Mouse (Mus musculus) liver, postnatal 0 days (tissue): ENCODE measurements around the gene Gm37240. TPM values are rescaled to one million over a fixed set of nuclear protein-coding genes. Genes with fewer than 3 reads are reported as not detected.

Source experiments
- ATAC-seq: fragments of 200-750 bp; cut with Nextera tagmentation; 2 replicates; pipeline ENCODE4 v1.8.0; 2017; ENCODE audit warnings: mild to moderate bottlenecking, moderate library complexity
- DNase-seq: peaks from one replicate; pipeline ENCODE4 v3.0.0-alpha.2; 2016
- H3K27ac ChIP-seq: fragments of 300-500 bp; sonication (generic); 2 replicates; pipeline ENCODE4 v1.5.1; 2014; ENCODE audit warnings: antibody characterized with exemption, moderate library complexity, mild to moderate bottlenecking, low read depth
- H3K27me3 ChIP-seq: fragments of 300-500 bp; sonication (generic); 2 replicates; pipeline ENCODE4 v1.6.1; 2014; ENCODE audit warnings: low read length, control low read depth, mixed read lengths; ENCODE audit not compliant: insufficient read depth
- H3K36me3 ChIP-seq: fragments of 300-500 bp; sonication (generic); replicated peaks from 2 replicates; pipeline ENCODE4 v1.6.1; 2014; ENCODE audit warnings: mild to moderate bottlenecking, control low read depth, low read length, moderate library complexity, mixed read lengths; ENCODE audit not compliant: insufficient read depth
- H3K4me1 ChIP-seq: fragments of 300-500 bp; sonication (generic); 2 replicates; pipeline ENCODE4 v1.6.1; 2014; ENCODE audit warnings: antibody characterized with exemption, mild to moderate bottlenecking, control low read depth; ENCODE audit not compliant: insufficient read depth
- H3K4me2 ChIP-seq: fragments of 300-500 bp; sonication (generic); 2 replicates; pipeline ENCODE4 v1.6.1; 2014; ENCODE audit warnings: low read depth, mild to moderate bottlenecking, low read length, moderate library complexity, mixed read lengths
- H3K4me3 ChIP-seq: fragments of 300-500 bp; sonication (generic); 2 replicates; pipeline ENCODE4 v1.5.1; 2014; ENCODE audit warnings: low read depth, low read length
- H3K9ac ChIP-seq: fragments of 300-500 bp; sonication (generic); replicated peaks from 2 replicates; pipeline ENCODE4 v1.6.1; 2014; ENCODE audit warnings: mild to moderate bottlenecking, moderate library complexity
- H3K9me3 ChIP-seq: fragments of 300-500 bp; sonication (generic); 2 replicates; pipeline ENCODE4 v1.6.1; 2016; ENCODE audit warnings: mild to moderate bottlenecking, control low read depth, low read length, mixed read lengths
- CTCF ChIP-seq: sonication (generic); IDR thresholded peaks from 2 replicates; pipeline ENCODE4 v1.5.1; 2016; ENCODE audit warnings: antibody characterized with exemption, low read depth
- EP300 ChIP-seq: IDR thresholded peaks from 2 replicates; pipeline ENCODE4 v1.6.1; 2016; ENCODE audit warnings: antibody characterized with exemption, low read depth, mild to moderate bottlenecking
- WGBS: fragments of 180-500 bp; shearing (Covaris S2); extraction: QIAGEN DNeasy Blood & Tissue Kit; methylation state at CpG from one replicate; pipeline ENCODE4 v1.1.7; 2014; ENCODE audit not compliant: insufficient replicate concordance; 5-methylcytosine and 5-hydroxymethylcytosine counted together
- polyA plus RNA-seq: library from polyadenylated mRNA; unstranded; fragments of >200 nt; fragmentation: Nextera tagmentation; extraction: Ambion mirVana; gene quantifications from 2 replicates; pipeline ENCODE4 v1.2.1, GENCODE M21; 2015

Gm37240 gene
- polyA plus RNA-seq, 1 experiment from 2014 or later: 0.72 TPM

DNA sequence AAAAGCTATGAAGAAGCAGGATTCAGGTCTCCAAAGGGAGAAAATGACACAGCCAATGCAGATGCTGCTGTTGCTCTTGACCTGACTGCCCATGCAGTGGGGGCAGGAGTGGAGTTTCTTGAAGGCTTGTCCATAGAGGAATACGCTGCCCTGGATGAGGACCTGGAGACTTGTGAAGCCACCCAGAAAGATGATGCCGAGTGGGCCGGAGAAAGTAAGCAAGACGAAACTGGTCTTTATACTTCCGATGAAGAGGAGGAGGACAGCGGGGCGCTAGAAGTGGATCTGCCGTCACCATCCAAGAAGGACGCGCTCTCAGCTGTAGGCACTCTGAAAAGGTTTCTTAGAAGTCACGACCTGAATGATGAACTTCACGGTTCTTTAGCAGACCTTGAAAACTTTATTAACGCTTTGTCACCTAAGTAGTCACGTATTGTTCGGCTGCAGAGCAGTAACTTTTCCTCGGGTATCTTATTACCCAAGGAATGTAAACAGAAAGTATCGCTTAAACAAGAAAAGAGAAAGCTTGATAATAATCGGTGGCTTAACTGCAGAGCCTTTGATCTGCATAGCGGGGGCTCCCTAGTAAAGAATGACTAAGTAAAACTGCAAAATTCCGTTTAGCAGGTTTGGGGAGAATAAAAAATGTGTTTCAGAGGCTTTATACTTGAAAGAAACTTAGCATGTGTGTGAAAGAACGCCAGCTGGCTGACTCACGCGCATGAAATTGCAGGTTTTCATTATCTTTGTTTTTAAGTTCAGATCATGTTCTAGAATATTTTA, 1292.2 kb downstream of the Gm37240 start:
- peak overlapping the region; percentile 72 for H3K4me2 ChIP-seq
- H3K9ac ChIP-seq: peak overlapping the region; percentile 27; the same call in 1 of the 2 replicates
- 7% methylated on average over 23 of the region's 23 CpGs for WGBS
- ATAC-seq (no peak), DNase-seq (no peak)
- H3K27me3 ChIP-seq: peaks cover 5% of the 10 kb centered on the region; the same call in 1 of the 2 replicates
- H3K27ac ChIP-seq: no peak overlapping the region
- no peaks in the 10 kb centered on the region for H3K4me1 ChIP-seq
- H3K9me3 ChIP-seq: no peaks in the 10 kb centered on the region
- no peaks in the 10 kb centered on the region for H3K36me3 ChIP-seq
- TF ChIP-seq CTCF (no peak), EP300 (no peak)
- H3K4me3 ChIP-seq: peak overlapping the region; percentile 38

DNA sequence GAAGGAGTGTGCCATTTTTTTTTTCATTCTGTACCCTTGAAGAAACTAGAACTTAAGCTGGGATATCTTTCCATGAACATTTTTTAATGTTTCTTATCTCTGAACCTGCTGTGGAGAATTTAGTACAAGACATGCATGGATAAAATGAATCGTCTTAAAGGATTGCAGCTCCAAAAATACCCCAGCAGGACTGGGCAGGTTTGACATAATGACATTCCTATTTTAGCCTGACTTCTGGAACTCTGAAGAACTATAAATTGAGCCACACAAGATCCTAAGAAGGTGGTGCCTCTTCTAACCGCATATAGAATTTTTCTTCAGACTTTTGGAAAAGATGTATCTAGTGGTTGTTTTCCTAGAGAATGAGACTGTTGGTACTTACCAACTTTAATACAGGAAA, 1294.0 kb downstream of the Gm37240 start, which contains the start of gene Tigd4:
Gene Tigd4 (plus strand): TSS at position 301 of the 400 bp plus-strand sequence.
- ATAC-seq (no peak), DNase-seq (no peak)
- Histone ChIP-seq H3K9ac (no peak within 1 kb of the TSS), H3K27ac (no peak within 1 kb of the TSS), H3K4me1 (no peaks in the 10 kb centered on the region), H3K4me2 (no peak within 1 kb of the TSS), H3K4me3 (no peak within 1 kb of the TSS), H3K27me3 (peaks cover 5% of the 10 kb centered on the region; the same call in 1 of the 2 replicates), H3K36me3 (no peaks in the 10 kb centered on the region), H3K9me3 (no peaks in the 10 kb centered on the region)
- WGBS: 79% methylated on average over 2 of the region's 2 CpGs
- no peak for TF ChIP-seq CTCF
- no peak for TF ChIP-seq EP300

DNA sequence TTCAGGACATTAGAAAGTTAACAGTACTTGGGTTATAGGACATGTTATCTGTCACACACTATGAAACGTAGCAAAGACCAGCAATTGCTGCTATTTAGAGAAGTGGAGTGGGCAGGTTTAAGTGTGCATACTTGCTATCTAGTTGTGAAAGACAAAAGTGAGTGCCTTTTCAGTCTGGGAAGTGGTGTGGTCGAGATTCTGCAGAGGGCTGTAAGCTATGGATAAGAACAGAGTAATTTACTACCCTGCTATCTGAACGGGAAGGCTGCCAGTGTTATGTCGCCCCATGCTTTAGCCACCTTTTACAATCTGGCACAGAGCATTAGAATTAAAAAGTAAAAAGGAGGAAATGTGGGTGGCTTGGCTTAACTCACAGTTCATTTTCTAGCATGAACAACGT, 1300.6 kb downstream of the Gm37240 start:
- no peaks in the 10 kb centered on the region for H3K27me3 ChIP-seq
- no peak for ATAC-seq
- WGBS: 18% methylated on average over 5 of the region's 5 CpGs

DNA sequence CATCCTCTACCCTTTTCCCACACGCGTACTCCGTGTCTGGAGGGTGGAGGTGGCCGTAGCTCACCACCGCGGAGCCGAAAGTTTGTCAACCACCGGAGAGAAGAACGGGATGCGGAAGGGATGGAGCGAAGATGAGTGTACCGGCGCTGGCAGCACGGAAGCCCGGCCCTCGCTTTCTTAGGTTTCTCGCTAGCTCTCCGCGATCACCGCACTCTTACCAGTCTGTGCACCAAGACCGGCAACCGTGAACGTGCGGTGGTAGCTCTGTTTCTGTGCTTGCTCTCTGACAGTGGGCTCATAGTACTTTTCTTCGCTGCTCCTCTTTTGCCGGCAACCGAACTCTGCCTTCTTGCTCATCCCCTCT, 1304.4 kb downstream of the Gm37240 start:
- 0% methylated on average over 27 of the region's 27 CpGs for WGBS
- TF ChIP-seq EP300: no peak
- no peak for TF ChIP-seq CTCF
- ATAC-seq (no peak; the same call in 1 of the 2 replicates), DNase-seq (no peak)
- H3K27me3 ChIP-seq: no peaks in the 10 kb centered on the region
- H3K9me3 ChIP-seq: no peaks in the 10 kb centered on the region
- H3K4me1 ChIP-seq: peaks cover 18% of the 10 kb centered on the region
- peak overlapping the region; percentile 82 for H3K27ac ChIP-seq
- H3K36me3 ChIP-seq: no peaks in the 10 kb centered on the region
- H3K4me2 ChIP-seq: peak overlapping the region; percentile 87
- peak overlapping the region; percentile 79 for H3K9ac ChIP-seq
- peak overlapping the region; percentile 73 for H3K4me3 ChIP-seq

More for the DNA sequence above, 1300.6 kb downstream of the Gm37240 start:
- no peaks in the 10 kb centered on the region for H3K36me3 ChIP-seq
- H3K4me3 ChIP-seq: no peak overlapping the region
- H3K27ac ChIP-seq: no peak overlapping the region
- H3K4me1 ChIP-seq: peaks cover 7% of the 10 kb centered on the region
- no peak for DNase-seq
- H3K9ac ChIP-seq: no peak overlapping the region
- TF ChIP-seq EP300 (peak; percentile 34; the same call in 1 of the 2 replicates), CTCF (no peak)
- no peaks in the 10 kb centered on the region for H3K9me3 ChIP-seq
- H3K4me2 ChIP-seq: no peak overlapping the region

DNA sequence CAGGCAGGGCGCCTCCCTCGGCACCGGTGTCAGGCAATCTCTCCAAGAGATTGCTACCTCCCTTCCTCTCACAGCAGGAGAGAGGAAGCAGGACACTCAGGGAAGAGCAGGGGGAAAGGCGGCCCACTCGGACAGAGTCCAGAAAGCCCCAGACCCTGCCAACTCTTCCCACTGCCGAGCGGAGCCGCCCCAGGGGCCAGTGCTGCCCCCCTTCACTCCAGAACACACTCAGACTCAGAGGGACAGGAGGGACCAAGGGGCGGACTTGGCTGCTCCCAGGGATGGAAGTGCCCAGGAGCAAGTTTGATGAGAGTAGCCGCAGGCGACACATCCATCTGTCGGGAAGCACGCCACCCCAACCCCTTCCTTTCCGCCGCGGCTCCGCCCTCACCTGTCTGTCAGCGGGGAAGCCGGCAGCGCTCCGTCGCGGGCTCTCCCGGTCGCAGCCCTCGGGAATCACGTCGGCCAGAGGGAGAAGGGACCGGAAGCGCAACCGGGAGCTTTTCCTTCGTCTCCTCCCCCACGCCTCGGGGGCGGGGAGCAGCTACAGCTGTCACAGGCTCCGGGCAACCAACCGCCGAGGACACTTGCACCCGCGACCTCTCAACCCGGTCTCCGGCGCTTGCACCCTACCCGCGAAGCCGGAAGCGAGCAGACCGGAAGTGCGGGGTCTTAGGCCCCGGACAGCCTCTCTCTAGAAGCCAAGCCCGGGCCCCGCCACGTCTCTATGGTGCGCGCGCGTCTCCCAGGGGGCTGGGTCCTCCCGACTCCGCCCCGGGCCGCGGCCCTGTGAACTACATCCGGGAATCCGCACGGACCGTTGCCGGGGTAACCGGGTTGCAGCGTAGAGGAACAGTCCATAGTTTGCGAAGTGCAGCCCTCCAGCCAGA, 1305.0 kb downstream of the Gm37240 start, which contains the start of gene Arfip1:
Gene Arfip1 (minus strand): TSS at position 603 of the 890 bp plus-strand sequence.
- Histone ChIP-seq H3K27me3 (no peaks in the 10 kb centered on the region), H3K4me1 (peaks cover 18% of the 10 kb centered on the region), H3K9ac (peak within 1 kb of the TSS; percentile 79), H3K4me3 (peak within 1 kb of the TSS; percentile 73), H3K27ac (peak within 1 kb of the TSS; percentile 82), H3K36me3 (no peaks in the 10 kb centered on the region), H3K4me2 (peak within 1 kb of the TSS; percentile 87), H3K9me3 (no peaks in the 10 kb centered on the region)
- DNase-seq (peak; percentile 97), ATAC-seq (peak; percentile 99)
- no peak for TF ChIP-seq CTCF
- no peak; the same call in 1 of the 2 replicates for TF ChIP-seq EP300
- WGBS: 2% methylated on average over 68 of the region's 70 CpGs

DNA sequence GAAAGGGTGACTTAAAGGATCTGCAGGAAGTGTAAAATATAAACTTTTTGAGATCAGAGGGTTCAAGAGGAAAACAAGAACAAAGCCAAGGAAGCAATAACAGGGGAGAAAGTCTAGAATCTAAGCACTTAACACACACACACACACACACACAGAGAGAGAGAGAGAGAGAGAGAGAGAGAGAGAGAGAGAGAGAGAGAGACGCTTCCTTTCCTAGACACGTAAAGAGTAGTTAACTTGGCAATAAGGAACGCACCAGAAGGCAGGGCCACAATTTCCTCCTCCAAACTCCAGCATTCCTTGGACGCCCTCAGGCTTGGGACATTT, 1305.7 kb downstream of the Gm37240 start:
- Histone ChIP-seq H3K27ac (peak overlapping the region; percentile 82), H3K9ac (peak overlapping the region; percentile 79), H3K4me2 (peak overlapping the region; percentile 87), H3K9me3 (no peaks in the 10 kb centered on the region), H3K36me3 (no peaks in the 10 kb centered on the region), H3K27me3 (no peaks in the 10 kb centered on the region), H3K4me1 (peaks cover 18% of the 10 kb centered on the region), H3K4me3 (peak overlapping the region; percentile 73)
- WGBS: 0% methylated on average over 4 of the region's 4 CpGs
- DNase-seq: no peak
- ATAC-seq: no peak
- no peak for TF ChIP-seq CTCF
- no peak for TF ChIP-seq EP300
